ENCODE assay signal across 8 mouse cellular contexts in the genomic region with DNA sequence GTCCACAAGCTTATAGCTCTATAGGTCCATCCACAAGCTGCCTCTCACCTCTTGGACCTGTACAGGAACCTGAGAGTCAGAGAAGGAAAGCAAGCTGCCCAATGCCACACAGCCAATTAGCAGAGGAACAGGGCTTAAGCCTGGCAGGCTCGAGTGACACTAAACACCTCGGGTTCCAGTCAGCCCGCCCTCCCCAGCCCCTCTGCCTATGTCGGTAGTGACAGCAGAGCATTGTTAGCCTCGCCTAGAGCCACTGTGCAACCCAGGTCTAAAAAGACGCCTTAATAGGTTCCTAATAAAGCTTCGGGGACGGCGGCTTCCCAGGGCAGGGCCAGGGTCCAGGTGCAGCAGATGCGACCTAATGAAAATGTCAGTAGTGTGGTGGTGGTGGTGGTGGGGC.
DNase-seq lines count a peak whose midpoint lies in the region; ATAC-seq lines count a peak whose summit lies in the region.
"Had no signal": no experiment of that assay in that cellular context is flagged by ENCODE, and none has a peak within 500 bp of the region (broad histone marks: within the 10 kb centered on the region; RNA-seq: fewer than 3 reads in every experiment).

No protein-coding gene starts in this region.

- peak overlapping the region; percentile 83; the same call in 1 of the 2 replicates for H3K27ac ChIP-seq in liver, embryonic 11.5 days (ENCODE audit: low read depth, low read length)
- no peak overlapping the region for H3K27ac ChIP-seq in liver, embryonic 12.5 days
- peak overlapping the region; percentile 100 for H3K27ac ChIP-seq in forebrain, embryonic 16.5 days (ENCODE audit: low read length)
- peak overlapping the region; percentile 99 for H3K27ac ChIP-seq in limb, embryonic 12.5 days
- H3K27ac ChIP-seq in neural tube, embryonic 15.5 days (replicated peaks) = peak overlapping the region; percentile 98

- no peak overlapping the region for H3K4me3 ChIP-seq in liver, embryonic 11.5 days (ENCODE audit: low read depth, low read length)
- H3K4me3 ChIP-seq in liver, embryonic 12.5 days = no peak overlapping the region
- no peak overlapping the region for H3K4me3 ChIP-seq in forebrain, embryonic 16.5 days (replicated peaks; ENCODE audit: low read length)
- no peak overlapping the region for H3K4me3 ChIP-seq in limb, embryonic 12.5 days (replicated peaks)
- no peak overlapping the region for H3K4me3 ChIP-seq in neural tube, embryonic 15.5 days (replicated peaks)
- H3K4me3 ChIP-seq: gastrocnemius, adult 2 months had no signal

- no peaks in the 10 kb centered on the region for H3K9me3 ChIP-seq in liver, embryonic 11.5 days (ENCODE audit: control insufficient read depth, low read length)
- H3K9me3 ChIP-seq in liver, embryonic 12.5 days (replicated peaks) = no peaks in the 10 kb centered on the region
- H3K9me3 ChIP-seq in forebrain, embryonic 16.5 days (ENCODE audit: control insufficient read depth, low read length) = no peaks in the 10 kb centered on the region
- no peaks in the 10 kb centered on the region for H3K9me3 ChIP-seq in limb, embryonic 12.5 days
- no peaks in the 10 kb centered on the region for H3K9me3 ChIP-seq in neural tube, embryonic 15.5 days (replicated peaks)

- DNase-seq in liver, embryonic 11.5 days (ENCODE audit: low spot score) = no peak
- no peak for DNase-seq in cerebellum, adult 8-10 months
- DNase-seq in thymus, postnatal 25 days = no peak

- no peak for ATAC-seq in liver, embryonic 11.5 days (replicated peaks; ENCODE audit: low FRiP score)
- ATAC-seq in liver, embryonic 12.5 days = no peak
- no peak for ATAC-seq in forebrain, embryonic 16.5 days
- ATAC-seq in limb, embryonic 12.5 days (ENCODE audit: insufficient number of reproducible peaks, insufficient read depth, low FRiP score, low TSS enrichment, low read depth) = no peak
- ATAC-seq in neural tube, embryonic 15.5 days (ENCODE audit: low FRiP score) = no peak

- no peaks in the 10 kb centered on the region for H3K27me3 ChIP-seq in liver, embryonic 11.5 days (replicated peaks; ENCODE audit: control insufficient read depth, insufficient read depth, low read length)
- H3K27me3 ChIP-seq in liver, embryonic 12.5 days (replicated peaks) = peaks cover 23% of the 10 kb centered on the region
- no peaks in the 10 kb centered on the region for H3K27me3 ChIP-seq in forebrain, embryonic 16.5 days (replicated peaks; ENCODE audit: control insufficient read depth, insufficient read depth, low read length)
- no peaks in the 10 kb centered on the region for H3K27me3 ChIP-seq in limb, embryonic 12.5 days
- no peaks in the 10 kb centered on the region for H3K27me3 ChIP-seq in neural tube, embryonic 15.5 days (replicated peaks)

- H3K4me2 ChIP-seq in liver, embryonic 11.5 days = no peak overlapping the region
- H3K4me2 ChIP-seq in liver, embryonic 12.5 days = no peak overlapping the region
- no peak overlapping the region for H3K4me2 ChIP-seq in forebrain, embryonic 16.5 days (ENCODE audit: low read length)
- peak overlapping the region; percentile 9; the same call in 1 of the 2 replicates for H3K4me2 ChIP-seq in limb, embryonic 12.5 days
- H3K4me2 ChIP-seq in neural tube, embryonic 15.5 days = no peak overlapping the region

- no peaks in the 10 kb centered on the region for H3K36me3 ChIP-seq in liver, embryonic 11.5 days (ENCODE audit: control insufficient read depth, insufficient read depth, low read length)
- H3K36me3 ChIP-seq in liver, embryonic 12.5 days = no peaks in the 10 kb centered on the region
- H3K36me3 ChIP-seq in forebrain, embryonic 16.5 days (ENCODE audit: control insufficient read depth, insufficient read depth) = no peaks in the 10 kb centered on the region
- no peaks in the 10 kb centered on the region for H3K36me3 ChIP-seq in limb, embryonic 12.5 days
- H3K36me3 ChIP-seq in neural tube, embryonic 15.5 days = no peaks in the 10 kb centered on the region

- H3K9ac ChIP-seq in liver, embryonic 11.5 days (ENCODE audit: low read depth, low read length) = no peak overlapping the region
- no peak overlapping the region for H3K9ac ChIP-seq in liver, embryonic 12.5 days
- peak overlapping the region; percentile 41; the same call in 1 of the 2 replicates for H3K9ac ChIP-seq in forebrain, embryonic 16.5 days (replicated peaks; ENCODE audit: low read depth, low read length)
- no peak overlapping the region for H3K9ac ChIP-seq in limb, embryonic 12.5 days (replicated peaks)
- H3K9ac ChIP-seq in neural tube, embryonic 15.5 days (replicated peaks) = peak overlapping the region; percentile 21

- WGBS in liver, embryonic 11.5 days = 59% methylated on average over 10 of the region's 10 CpGs
- 58% methylated on average over 10 of the region's 10 CpGs for WGBS in liver, embryonic 12.5 days (ENCODE audit: insufficient replicate concordance)
- 9% methylated on average over 10 of the region's 10 CpGs for WGBS in forebrain, embryonic 16.5 days
- 20% methylated on average over 10 of the region's 10 CpGs for WGBS in limb, embryonic 12.5 days
- 31% methylated on average over 10 of the region's 10 CpGs for WGBS in neural tube, embryonic 15.5 days

- H3K4me1 ChIP-seq in liver, embryonic 11.5 days (replicated peaks; ENCODE audit: control insufficient read depth, insufficient read depth, low read length) = peaks cover 37% of the 10 kb centered on the region
- peaks cover 46% of the 10 kb centered on the region for H3K4me1 ChIP-seq in liver, embryonic 12.5 days
- H3K4me1 ChIP-seq in forebrain, embryonic 16.5 days (replicated peaks; ENCODE audit: control insufficient read depth, insufficient read depth, low read length) = peaks cover 60% of the 10 kb centered on the region
- peaks cover 65% of the 10 kb centered on the region for H3K4me1 ChIP-seq in limb, embryonic 12.5 days (replicated peaks)
- peaks cover 65% of the 10 kb centered on the region for H3K4me1 ChIP-seq in neural tube, embryonic 15.5 days

Comparison
In these comparisons a context has a peak if more than half of its experiments do, and no peak if none do; other contexts are left out.
1. H3K9ac ChIP-seq: peak in forebrain, embryonic 16.5 days (single experiment) and neural tube, embryonic 15.5 days (single experiment); none in liver, embryonic 11.5 days (single experiment), liver, embryonic 12.5 days (single experiment) and limb, embryonic 12.5 days (single experiment).